Comparison of ENCODE assay signal across 20 mouse cellular contexts in genomic region chr16:95870291-95870690, GRCm38 (mm10).
DNase-seq lines count a peak whose midpoint lies in the region; ATAC-seq lines count a peak whose summit lies in the region.
"Had no signal": no experiment of that assay in that cellular context is flagged by ENCODE, and none has a peak within 500 bp of the region (broad histone marks: within the 10 kb centered on the region; RNA-seq: fewer than 3 reads in every experiment).

No protein-coding gene starts in this region.

- no peak for ATAC-seq in kidney, embryonic 14.5 days (ENCODE audit: low FRiP score, low TSS enrichment)
- no peak for ATAC-seq in kidney, embryonic 16.5 days (ENCODE audit: low FRiP score, low TSS enrichment)
- no peak for ATAC-seq in megakaryocyte progenitor cell, adult 5-6 weeks (replicated peaks; ENCODE audit: poor library complexity)
- ATAC-seq: lung, postnatal 0 days had no signal

- intact Hi-C loops in heart, postnatal 25 days (cut with DNase I) = no loop called here

- H3K27me3 ChIP-seq in kidney, embryonic 14.5 days (ENCODE audit: control insufficient read depth, insufficient read depth, low read length) = no peaks in the 10 kb centered on the region
- H3K27me3 ChIP-seq in kidney, embryonic 16.5 days (ENCODE audit: insufficient read depth, low read length) = no peaks in the 10 kb centered on the region
- H3K27me3 ChIP-seq: CH12.LX; hindbrain, embryonic 13.5 days; midbrain, embryonic 12.5 days; neural tube, embryonic 12.5 days had no signal

- H3K27ac ChIP-seq in kidney, embryonic 14.5 days (ENCODE audit: low read depth, low read length) = no peak overlapping the region
- no peak overlapping the region for H3K27ac ChIP-seq in kidney, embryonic 16.5 days (ENCODE audit: low read length)
- H3K27ac ChIP-seq: hindbrain, embryonic 13.5 days; midbrain, embryonic 12.5 days; neural tube, embryonic 12.5 days had no signal

- no peak overlapping the region for H3K4me2 ChIP-seq in kidney, embryonic 14.5 days (replicated peaks; ENCODE audit: low read depth, low read length)
- H3K4me2 ChIP-seq in kidney, embryonic 16.5 days (replicated peaks; ENCODE audit: low read depth, low read length) = no peak overlapping the region
- H3K4me2 ChIP-seq: hindbrain, embryonic 13.5 days; midbrain, embryonic 12.5 days; neural tube, embryonic 12.5 days had no signal

- H3K9ac ChIP-seq in kidney, embryonic 14.5 days (ENCODE audit: low read depth, low read length) = no peak overlapping the region
- H3K9ac ChIP-seq in kidney, embryonic 16.5 days (replicated peaks; ENCODE audit: low read length) = no peak overlapping the region
- H3K9ac ChIP-seq: hindbrain, embryonic 13.5 days; midbrain, embryonic 12.5 days; neural tube, embryonic 12.5 days had no signal

- peak; percentile 94 for DNase-seq in heart, adult 11 months
- no peak for DNase-seq in heart, postnatal 25 days (ENCODE audit: low spot score)
- DNase-seq in kidney, postnatal 10 days = peak; percentile 9
- DNase-seq in thymus, postnatal 0 days (ENCODE audit: low spot score) = peak; percentile 94
- no peak for DNase-seq in left cerebral cortex, adult 11 months (ENCODE audit: low spot score)
- DNase-seq: adrenal gland, postnatal 36 days; cerebellum, adult 2 months; kidney, adult 8-10 months; kidney, postnatal 4 days; layer of hippocampus, adult 9-11 months; liver; right cerebral cortex, adult 18-20 months had no signal

- no peak overlapping the region for H3K4me3 ChIP-seq in kidney, embryonic 14.5 days (ENCODE audit: low read length)
- no peak overlapping the region for H3K4me3 ChIP-seq in kidney, embryonic 16.5 days (ENCODE audit: low read length)
- H3K4me3 ChIP-seq: hindbrain, embryonic 13.5 days; midbrain, embryonic 12.5 days; neural tube, embryonic 12.5 days had no signal

- no peaks in the 10 kb centered on the region for H3K4me1 ChIP-seq in kidney, embryonic 14.5 days (ENCODE audit: control insufficient read depth, insufficient read depth, low read length)
- no peaks in the 10 kb centered on the region for H3K4me1 ChIP-seq in kidney, embryonic 16.5 days (ENCODE audit: insufficient read depth, low read length)
- H3K4me1 ChIP-seq: hindbrain, embryonic 13.5 days; midbrain, embryonic 12.5 days; neural tube, embryonic 12.5 days had no signal

- H3K36me3 ChIP-seq in kidney, embryonic 14.5 days (ENCODE audit: control insufficient read depth, insufficient read depth, low read length) = no peaks in the 10 kb centered on the region
- no peaks in the 10 kb centered on the region for H3K36me3 ChIP-seq in kidney, embryonic 16.5 days (ENCODE audit: insufficient read depth, low read length)
- H3K36me3 ChIP-seq: hindbrain, embryonic 13.5 days; midbrain, embryonic 12.5 days; neural tube, embryonic 12.5 days had no signal

- WGBS in kidney, embryonic 14.5 days = 49% methylated on average over 2 of the region's 2 CpGs
- 70% methylated on average over 2 of the region's 2 CpGs for WGBS in kidney, embryonic 16.5 days

- H3K9me3 ChIP-seq in kidney, embryonic 14.5 days (ENCODE audit: control insufficient read depth, low read length) = no peaks in the 10 kb centered on the region
- no peaks in the 10 kb centered on the region for H3K9me3 ChIP-seq in kidney, embryonic 16.5 days (ENCODE audit: low read length)
- H3K9me3 ChIP-seq: hindbrain, embryonic 13.5 days; midbrain, embryonic 12.5 days; neural tube, embryonic 12.5 days had no signal

Comparison
In these comparisons a context has a peak if more than half of its experiments do, and no peak if none do; other contexts are left out.
1. DNase-seq: peak in heart, adult 11 months (single experiment), kidney, postnatal 10 days (single experiment) and thymus, postnatal 0 days (single experiment); none in heart, postnatal 25 days (single experiment) and left cerebral cortex, adult 11 months (single experiment).